Mouse (Mus musculus): Measurements from ENCODE around the gene Pnrc2. TPM values are rescaled to one million over a fixed set of nuclear protein-coding genes. Genes with fewer than 3 reads are reported as not detected.

The Pnrc2 gene
- total RNA-seq, 1 experiment from 2014 or later, result 110 TPM

DNA sequence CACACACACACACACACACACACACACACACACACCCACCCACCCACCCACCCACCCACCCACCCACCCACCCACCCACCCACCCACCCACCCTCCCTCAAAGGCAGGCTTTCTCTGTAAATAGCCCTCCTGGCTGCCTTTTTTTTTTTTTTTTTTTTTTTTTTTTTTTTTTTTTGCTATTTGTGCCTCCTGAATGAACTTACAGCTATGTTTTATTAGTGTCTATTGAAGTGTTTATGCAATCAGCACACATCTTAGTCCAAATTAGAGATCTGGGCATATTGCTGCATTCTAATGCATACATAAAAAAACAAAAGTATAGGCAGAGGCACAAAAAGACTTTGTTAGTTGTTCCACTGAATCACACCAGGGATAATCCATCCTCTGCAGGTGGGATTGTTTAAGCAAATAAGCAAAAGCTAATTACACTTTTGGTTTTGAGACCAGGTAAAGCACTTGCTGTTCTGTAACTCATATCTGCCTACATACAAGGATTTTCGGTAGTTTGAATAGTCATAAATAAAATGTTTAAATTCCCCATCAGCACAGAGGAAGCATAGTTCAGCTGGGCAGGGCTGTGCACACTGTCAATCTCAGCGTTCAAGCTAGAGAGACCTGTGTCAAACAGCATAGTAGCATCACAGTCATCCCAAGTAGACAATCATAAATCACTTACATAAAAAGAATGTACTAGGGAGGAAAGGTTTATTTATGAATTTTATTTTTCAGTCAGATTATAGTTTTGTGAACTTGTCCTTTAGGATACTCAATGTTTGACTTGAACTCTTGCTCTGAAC, 3.2 kb downstream of the Pnrc2 start:
- no peak for DNase-seq

DNA sequence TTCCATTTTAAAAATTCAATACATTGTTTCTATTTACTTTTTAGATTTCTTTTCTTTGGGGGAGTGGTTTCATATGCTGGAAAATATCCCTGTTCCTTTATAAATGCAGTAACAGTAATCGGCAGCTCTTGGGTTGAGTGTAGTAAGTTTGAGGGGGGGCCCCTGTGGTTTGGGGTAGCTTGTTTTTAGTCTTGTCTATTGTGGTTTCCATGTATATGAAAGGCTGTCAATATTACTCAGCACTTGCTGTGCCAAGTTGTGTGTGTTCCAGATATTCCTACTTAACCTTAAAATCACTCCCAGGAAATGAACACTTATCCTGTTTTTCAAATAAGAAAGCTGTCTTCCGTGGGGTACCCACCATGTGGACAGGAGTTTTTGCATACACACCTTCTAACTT, 4.7 kb downstream of the Pnrc2 start:
- no peak for DNase-seq

DNA sequence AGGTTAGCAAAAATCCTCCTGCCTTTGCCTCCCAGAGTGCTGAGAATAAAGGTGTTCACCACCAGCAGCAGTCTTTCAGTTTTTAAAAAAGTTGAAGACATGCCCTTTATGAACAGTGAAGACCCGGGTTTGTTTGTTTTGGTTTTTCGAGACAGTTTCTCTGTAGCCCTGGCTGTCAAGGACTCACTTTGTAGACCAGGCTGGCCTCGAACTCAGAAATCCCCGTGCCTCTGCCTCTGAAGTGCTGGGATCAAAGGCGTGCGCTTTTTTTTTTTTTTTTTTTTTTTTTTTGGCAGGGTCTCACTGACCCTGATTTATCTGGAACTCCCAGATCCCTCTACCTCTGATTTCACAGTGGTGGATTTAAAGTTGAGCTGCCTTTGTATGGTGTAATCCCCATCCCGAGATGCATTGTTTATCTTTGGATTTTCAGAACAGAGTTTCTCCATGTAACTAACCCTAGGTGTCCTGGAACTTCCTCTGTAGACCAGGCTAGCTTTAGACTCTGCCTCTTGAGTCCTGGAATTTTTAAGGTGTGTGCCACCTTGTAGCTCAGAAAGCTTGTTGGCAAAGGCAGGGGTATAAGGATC, 16.0 kb downstream of the Pnrc2 start:
- no peak for DNase-seq

DNA sequence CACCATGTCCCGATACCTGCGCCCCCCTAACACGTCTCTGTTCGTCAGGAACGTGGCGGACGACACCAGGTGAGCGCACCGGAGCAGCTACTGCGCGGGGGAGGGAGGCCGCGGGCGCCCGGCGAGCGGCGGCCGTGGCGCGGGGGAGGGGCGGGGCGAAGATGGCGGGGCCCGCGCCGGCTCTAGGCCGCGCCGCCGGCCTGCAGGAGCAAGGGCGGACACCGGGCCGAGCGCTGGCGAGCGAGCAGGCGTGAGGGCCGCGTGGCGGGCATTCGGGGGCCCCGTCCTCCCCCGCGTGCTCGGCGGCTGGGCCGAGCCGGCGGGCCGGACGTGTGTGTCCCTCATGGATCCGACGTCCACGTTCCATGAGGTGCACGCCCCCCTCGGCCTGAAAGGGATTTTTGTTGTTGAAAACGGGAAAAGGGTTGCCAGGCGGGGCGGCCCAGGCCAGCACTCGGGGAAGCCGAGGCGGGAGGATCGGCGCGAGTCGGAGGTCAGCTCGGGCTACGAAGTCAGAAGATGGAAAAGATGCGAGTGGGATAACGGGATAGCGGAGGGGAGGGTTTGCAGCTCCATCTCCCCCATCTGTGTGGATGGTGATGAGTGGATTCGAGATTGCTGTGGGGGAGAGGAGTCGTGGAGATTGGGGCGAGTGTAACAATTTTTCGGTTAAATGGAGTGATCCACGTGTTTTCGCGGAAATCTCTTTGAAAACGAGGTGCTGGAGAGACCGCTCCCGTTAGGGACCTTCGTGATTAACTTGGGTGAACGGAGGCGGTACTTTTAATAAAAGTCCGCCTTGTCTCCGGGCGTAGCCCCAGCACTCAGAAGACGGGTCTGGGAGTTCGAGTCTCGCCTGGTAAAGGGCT, 17.2 kb downstream of the Pnrc2 start:
- peak; percentile 85 for DNase-seq

DNA sequence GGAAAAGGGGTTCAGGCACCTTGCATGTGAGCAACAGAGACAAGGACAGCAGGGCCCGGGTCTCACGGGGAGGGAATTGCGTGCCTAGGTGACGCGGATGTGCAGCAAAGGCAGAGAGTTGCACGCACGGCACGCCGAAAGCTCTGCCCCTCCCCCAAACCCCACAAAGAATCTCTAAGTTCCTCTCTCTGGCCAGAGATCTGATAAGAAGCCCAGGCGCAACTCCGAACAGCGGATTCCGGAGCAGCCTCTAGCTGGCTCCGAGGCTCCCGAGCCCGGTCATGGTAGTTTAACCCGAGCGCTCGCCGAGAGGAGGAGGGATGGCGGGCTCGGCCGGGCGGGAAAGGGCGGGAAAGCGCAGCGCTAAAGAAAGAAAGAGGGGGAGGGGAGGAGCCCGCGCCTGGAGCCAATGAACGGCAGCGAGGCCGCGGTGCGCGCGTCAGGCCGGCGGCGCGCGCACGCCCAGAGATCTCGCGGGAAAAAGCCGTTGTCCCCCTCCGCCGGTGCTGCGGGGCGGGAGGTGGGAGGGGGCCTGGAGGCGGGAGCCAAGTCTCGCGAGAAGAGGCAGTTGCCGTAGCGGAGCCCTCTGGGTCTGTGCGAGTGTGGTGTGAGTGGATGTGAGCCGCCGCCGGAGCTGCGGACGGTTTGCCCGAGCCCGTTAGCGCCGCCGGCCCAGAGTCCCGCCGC, 18.0 kb downstream of the Pnrc2 start, which contains the start of gene Srsf10:
TSS of gene Srsf10 (plus strand) at position 212 of the 687 bp plus-strand sequence.
- DNase-seq, result peak; percentile 98

DNA sequence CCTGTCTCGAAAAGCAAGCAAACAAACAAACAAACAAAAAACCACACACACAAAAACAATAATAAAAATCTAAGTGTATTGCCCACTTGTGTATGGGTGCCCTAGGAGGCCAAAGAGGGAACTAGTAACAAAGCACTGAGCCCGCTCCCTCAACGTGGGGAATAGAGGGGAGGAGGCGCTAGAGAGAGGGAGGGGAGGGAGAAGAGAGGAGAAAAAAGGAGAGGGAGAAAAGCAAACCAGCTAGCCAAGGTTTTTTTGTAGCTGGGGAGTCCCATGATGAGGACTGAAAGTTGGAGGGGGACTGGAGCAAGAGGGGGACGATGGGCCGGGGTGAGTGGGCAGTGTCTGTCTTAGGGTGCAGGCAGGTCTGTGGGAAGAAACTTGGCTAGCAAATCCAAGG, 18.6 kb downstream of the Pnrc2 start:
- DNase-seq, result peak; percentile 42

DNA sequence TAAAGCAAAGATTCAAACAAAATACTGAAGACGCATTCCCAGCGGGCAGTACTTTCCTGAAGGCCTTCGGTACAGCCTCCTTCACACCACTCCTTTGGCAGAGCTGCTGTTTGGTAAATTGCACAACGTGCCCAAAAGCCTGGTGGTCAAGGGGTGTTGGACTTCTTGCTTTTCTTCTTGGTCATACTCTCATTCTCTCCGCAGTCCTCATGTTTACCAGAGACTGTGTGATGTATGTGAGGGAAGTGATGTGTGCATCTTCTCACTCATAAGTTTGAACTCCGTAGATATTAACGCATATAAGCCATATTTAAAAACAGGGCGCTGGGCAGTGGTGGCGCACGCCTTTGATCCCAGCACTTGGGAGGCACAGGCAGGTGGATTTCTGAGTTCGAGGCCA, 19.0 kb downstream of the Pnrc2 start:
- DNase-seq, result no peak

DNA sequence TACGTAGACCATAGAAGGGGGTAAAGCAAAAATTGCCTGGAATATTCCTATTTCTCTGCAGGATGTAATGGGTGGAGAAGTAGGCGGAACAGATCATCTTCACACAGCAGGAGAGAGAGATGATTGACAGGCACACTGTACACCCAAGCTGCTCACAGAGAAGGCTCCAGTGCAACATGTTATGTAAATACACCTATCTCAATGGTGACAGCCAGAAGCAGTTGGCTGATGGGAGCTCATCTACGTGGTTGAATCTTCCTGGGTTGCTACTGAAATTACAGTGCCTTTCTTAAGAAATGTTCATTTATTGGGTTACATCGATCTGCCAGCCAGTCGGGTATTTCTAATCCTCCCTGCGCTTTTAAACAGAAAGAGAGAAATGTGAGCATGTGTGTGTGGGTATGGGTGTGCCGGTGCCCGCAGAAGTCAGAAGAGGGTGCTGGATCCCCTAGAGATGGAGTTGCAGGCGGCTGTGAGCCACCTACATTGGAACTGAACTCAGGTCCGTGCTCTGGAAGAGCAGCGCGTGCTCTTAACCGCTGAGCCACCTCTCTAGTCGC, 19.6 kb downstream of the Pnrc2 start:
- DNase-seq, result no peak

DNA sequence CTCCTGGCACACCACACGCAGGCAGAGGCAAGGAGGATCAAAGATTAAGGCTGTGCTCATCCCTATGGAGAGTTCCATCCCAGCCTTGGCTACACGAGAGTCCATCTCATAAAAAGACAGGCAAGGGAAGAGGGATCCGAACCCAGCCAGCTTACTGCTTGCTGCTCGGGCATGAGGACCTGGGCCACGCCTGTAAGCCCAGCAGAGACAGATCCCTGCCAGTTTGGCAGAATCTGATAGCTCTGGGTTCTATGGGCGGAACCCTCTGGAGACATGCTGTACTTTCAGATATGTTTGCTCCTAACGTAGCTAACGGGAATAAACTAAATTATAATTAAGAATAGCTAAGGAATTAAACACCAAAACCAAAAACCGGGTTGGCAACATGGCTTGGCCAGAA, 21.7 kb downstream of the Pnrc2 start:
- DNase-seq, result no peak

DNA sequence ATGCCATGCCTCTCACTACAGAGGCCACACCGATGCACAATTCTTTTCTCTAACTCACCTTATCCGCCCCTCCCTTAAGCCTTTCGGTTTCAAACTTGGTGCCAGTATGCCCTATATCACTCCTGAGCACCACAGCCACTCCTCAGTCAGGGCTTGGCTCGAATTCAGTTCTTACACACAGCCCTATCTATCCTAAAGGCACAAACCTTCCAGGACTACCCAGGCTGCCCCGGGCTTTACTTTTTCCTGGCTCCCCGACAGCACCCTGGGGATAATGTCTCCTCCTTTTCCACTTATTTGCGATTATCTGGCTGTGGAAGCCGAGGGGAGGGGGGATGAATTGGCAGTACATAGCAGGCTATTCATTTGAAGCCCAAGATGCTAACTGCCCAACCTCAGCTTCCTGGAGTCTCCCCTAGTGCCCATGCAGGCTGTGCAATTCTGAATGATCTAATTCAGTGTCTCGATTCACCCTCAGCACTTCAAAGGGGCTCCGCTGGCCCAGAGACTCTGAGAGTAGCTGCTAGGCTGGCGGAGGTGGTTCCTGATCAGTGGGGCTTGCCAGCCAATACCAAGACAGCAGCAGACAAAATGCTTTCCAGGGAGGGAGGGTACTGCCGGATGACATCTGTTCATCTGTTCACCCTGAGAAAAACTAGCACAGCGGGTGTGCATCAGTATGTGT, 23.1 kb downstream of the Pnrc2 start:
- DNase-seq, result peak; percentile 29

DNA sequence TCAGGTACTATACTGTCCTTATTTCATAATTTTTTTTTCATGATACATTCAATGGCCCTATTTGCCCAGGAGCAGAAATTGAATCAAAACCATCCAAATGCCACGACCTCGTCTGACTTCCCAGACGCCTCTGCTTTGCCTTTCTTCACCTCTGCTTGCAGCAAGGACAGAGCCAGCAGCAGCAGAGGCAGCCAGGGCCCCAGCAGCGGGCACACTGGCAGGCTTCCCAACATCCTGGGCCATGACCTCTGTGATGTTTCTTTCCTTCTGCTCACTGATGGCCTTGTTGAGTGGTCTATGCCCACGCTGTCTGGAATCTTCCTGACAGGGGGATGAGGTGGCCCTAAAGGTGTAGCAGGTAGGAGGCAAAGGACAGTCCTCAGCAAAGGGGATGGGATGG, 26.1 kb downstream of the Pnrc2 start:
- peak; percentile 85 for DNase-seq

DNA sequence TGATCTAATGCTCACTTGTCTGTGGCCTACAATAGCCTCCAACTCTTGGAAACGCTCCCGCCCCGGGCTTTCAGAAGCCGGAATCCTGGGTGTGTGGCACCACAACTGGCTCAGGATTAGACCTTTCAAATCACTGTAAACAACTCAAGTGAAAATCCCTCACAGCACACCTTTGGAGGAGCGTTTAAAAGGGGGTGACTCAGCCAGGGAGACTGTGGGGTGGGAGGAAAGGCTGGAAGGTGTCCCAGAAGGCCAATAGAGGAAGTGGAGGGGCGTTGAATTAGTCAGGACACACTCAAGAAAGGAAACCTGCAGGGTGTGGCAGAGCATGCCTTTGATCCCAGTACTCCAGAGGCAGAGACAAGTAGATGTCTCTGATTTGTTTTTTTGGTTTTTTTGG, 29.2 kb downstream of the Pnrc2 start:
- no peak for DNase-seq

DNA sequence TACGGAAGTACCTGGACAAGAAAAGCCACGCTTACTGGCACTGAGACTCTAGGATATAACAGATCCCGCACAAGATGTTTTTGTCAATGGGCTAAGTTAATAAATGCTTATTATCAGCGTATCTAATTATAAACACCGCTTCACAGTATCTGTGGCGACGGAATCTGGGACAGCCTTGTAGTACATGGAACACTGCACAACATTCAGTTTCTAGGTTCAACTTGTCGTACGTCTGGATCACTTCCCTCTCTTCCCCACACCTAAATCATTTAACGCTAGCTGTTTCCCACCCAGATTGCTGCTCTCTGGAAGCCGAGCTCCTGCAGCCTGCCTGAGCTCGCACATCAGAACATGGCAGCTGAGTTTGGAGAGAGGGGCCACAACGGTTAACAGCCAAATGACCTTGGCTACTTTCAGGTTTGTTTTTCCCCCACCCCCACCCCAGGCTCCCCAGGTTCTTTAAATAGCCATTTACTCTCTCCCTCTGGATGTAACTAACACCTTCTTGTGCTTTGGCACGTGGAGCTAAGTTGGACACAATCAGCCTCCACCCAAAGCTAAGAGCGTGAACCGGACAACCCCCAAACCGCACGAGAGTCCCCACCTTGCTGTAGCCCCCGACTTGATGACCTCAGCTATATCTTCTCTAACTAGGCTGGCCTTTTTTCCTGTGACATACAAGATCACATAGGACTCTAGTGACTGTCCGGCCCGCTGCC, 34.2 kb downstream of the Pnrc2 start:
- no peak for DNase-seq

DNA sequence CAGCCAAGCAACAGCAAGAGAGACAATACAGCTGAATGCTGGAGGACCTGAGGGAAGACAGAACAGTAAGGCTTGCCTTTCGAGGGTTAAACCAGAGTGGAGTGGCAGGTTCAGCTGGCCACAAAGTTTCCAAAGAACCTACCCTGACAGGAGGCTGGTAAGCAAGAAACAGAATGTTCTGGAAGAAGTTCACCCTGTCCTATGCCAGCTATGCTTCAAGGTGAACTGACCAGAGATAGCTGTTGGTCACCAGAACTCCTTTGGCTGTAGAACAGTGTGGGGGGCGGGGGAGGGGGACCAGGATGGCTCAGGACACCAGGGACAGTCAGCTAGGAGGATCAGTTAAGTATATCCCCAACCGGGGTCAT, 34.7 kb downstream of the Pnrc2 start:
- DNase-seq, result peak; percentile 16

DNA sequence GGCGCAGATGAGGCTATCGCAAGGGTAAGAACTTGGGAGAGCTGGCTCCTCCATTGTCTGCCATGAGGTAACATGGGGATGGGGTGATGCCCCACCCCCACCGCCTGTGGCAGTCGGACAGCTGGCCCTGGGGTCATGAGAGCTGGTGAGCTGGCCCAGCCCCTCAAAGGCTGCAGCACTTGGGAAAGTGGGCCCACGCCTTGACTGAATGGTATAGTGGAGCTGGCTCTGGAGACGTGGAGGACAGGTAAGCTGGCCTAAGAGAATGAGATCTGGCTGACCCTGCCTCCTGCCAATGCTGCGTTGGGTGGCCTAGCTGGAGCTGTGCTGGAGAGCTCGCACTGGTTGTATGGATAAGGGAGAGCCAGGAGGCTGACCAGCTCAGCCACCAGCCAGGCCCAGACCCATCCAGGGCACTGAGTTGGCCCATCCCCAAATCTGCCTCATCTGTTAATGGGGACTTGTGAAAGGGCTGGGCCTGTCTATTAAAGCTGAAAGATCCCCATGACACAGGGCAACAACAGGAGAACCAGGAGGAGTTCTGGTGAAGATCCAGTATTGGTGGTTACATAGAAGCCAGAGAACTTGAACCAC, 39.4 kb downstream of the Pnrc2 start:
- DNase-seq, result no peak

DNA sequence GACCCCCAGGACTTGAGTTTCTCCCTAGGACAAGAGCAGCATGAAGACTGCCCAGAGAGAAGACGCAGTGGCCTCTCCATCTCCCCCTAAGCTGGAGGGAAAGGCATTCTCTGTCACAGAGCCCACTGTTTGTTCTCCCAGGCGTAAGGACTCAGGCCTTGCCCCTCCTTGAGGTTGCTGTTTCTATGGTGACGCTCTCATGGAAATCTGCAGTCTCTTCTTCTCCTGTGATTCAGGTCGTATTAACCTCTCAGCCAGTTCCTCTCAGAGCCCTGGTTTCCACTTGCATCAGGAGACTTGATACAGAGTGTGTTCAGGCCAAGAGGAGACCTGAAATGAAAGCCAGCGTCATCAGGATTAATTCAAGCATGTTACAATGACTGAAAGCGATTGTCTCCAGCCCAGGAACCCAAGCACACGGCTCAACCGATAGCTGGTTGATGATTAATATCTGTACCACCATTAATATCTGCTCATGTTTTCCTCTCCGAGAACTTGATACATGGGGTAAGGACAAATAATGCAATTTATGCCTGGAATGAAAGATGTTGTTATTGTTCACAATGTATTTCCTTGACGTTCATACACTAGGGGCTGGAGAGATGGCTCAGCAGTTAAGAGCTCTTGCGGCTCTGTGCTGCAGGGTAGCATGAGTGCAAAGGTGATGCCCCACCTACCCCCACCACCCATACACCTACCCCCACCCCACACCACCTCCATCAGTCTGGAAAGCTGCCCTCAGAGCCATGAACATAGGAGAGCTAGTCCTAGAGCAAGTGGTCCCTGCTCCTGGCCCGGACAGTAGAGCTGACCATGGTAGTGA, 40.1 kb downstream of the Pnrc2 start:
- no peak for DNase-seq

DNA sequence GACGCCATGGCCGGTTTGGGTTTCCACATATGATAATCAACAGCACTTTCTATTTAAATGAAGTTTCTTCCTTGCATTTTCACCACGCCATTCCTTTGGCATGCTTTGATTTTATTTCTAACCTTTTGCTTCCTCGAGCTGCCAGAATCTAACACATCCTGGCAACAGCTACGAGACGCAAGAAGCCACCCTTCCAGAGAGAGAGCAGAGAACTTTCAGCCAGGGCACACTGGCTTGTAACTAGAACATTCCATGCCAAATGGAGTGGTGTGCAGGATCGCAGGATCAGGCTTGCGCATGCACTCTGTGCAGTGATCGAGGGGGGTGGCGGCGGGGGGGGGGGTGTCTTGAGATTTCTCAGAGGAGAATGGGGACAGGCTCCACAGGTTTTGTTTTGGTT, 41.6 kb downstream of the Pnrc2 start:
- peak; percentile 48 for DNase-seq

DNA sequence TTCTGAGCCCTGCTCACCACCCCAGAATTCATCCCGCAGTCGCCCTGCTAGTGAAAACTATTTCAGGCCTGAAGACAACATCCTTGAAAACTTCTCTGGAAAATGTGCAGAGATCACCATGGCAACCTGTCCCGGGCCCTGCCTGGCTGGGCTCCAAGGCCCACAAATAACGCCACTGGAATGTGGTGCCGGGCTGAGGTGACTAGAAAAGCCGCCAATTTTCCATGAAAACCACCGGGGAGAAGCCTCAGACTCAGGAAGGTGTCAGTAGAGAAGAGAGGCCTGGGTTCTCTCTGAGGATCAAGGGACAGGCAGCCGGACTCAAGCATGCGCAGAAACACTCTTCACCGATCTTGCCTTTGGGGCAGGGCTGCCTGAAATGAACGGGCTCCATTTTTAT, 45.2 kb downstream of the Pnrc2 start:
- DNase-seq, result peak; percentile 92

DNA sequence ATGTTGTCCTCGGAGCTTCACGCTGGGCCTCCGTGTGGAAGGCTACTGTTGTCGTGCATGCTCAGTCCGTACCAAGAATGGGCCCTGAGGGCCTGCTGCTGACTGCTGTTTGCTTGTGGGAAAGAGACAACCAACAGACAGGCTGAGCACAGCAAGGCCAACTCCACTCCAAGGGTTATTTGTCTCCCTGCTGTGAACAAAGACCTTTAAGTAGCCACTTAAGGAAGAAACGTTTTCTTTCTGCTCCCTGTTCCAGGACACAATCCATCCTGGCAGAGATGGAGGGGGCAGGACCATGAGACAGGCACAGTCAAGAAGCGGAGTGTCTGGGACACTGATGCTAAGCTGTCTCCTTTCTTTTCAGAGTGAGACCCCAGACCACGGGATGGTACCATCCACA, 49.4 kb downstream of the Pnrc2 start:
- DNase-seq, result no peak

DNA sequence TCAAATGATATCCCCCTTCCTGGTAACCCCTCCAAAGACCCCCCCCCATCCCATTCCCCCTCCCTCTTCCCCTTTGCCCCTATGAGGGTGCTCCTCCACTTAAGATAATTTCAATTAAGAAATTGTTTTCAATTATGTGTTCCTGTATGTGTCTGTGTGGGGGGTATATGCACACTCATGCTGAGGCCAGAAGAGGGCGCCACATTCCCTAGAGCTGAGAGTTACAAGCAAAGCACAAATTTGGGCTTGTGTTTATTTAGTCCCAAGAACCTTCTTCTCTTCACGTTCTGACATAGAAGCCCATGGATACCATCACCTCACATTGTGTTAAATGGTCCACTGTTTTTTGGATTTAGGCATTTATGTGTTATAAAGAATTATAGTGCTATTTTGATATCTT, 50.4 kb downstream of the Pnrc2 start:
- peak; percentile 83 for DNase-seq

Data from adrenal gland, postnatal 14 days (tissue).